Mouse (Mus musculus) gastrocnemius, postnatal 25 days (tissue): ENCODE data around the gene Cidec. TPM values are rescaled to one million over a fixed set of nuclear protein-coding genes. Genes with fewer than 3 reads are reported as not detected.

Experiments used
- microRNA-seq, 2 experiments: library from miRNA; unstranded; fragments of <30 nt; microRNA quantifications; one replicate each; pipeline ENCODE4 v1.2.0; 2021; ENCODE audit warnings: borderline replicate concordance in 2 of 2
- total RNA-seq, 2 experiments: library from RNA; stranded (reverse); gene quantifications; 1 replicate in 1 of 2; 2 replicates in 1 of 2; pipeline ENCODE4 v1.2.3; 2021

Gene Cidec
- total RNA-seq, 2 experiments from 2014 or later: 1.1 to 67.8 TPM

Small RNA genes within 50 kb of the gene (microRNA-seq; reads per million reads assigned to microRNA genes)
- gene Gm24387: 0 reads per million in 2 experiments

Other genes starting within 250 kb of the Cidec start
- gene Lhfpl4, start 240.4 kb downstream of the Cidec start, total RNA-seq: under 1 TPM; 0.38 to 0.54 TPM
- 10 to 100 TPM; 13.2 to 14.5 TPM for gene Mtmr14, start 197.9 kb downstream of the Cidec start, total RNA-seq
- not detected for gene Cpne9, start 153.5 kb downstream of the Cidec start, total RNA-seq
- gene Brpf1, start 128.6 kb downstream of the Cidec start, total RNA-seq: 1 to 10 TPM; 7.8 to 8.3 TPM
- gene Ogg1, start 108.8 kb downstream of the Cidec start, total RNA-seq: 1 to 10 TPM; 4.0 to 6.0 TPM
- gene Camk1, start 91.8 kb downstream of the Cidec start, total RNA-seq: 10 to 100 TPM; 29.7 to 36.4 TPM
- gene Tada3, start 57.9 kb downstream of the Cidec start, total RNA-seq: 10 to 100 TPM; 14.0 to 14.4 TPM
- 10 to 100 TPM; 48.4 to 55.3 TPM for gene Arpc4, start 57.6 kb downstream of the Cidec start, total RNA-seq
- 1 to 10 TPM; 1.6 to 1.7 TPM for gene Ttll3, start 46.5 kb downstream of the Cidec start, total RNA-seq
- gene Rpusd3, start 16.4 kb downstream of the Cidec start, total RNA-seq: 1 to 10 TPM; 8.0 to 9.7 TPM
- gene Jagn1, start 6.8 kb upstream of the Cidec start, total RNA-seq: 10 to 100 TPM; 27.6 to 29.8 TPM
- under 1 TPM in 1 of 2 experiments, not detected in 1; 0.16 TPM for gene Il17re, start 22.7 kb upstream of the Cidec start, total RNA-seq
- 1 to 10 TPM; 6.0 to 8.0 TPM for gene Il17rc, start 35.7 kb upstream of the Cidec start, total RNA-seq
- 10 to 100 TPM; 39.3 to 50.6 TPM for gene Creld1, start 47.5 kb upstream of the Cidec start, total RNA-seq
- under 1 TPM in 1 of 2 experiments, not detected in 1; 0.08 TPM for gene Prrt3, start 66.2 kb upstream of the Cidec start, total RNA-seq
- gene Emc3, start 95.9 kb upstream of the Cidec start, total RNA-seq: 10 to 100 TPM; 50.3 to 66.7 TPM
- gene Fancd2, start 95.9 kb upstream of the Cidec start, total RNA-seq: under 1 TPM; 0.41 to 0.56 TPM
- gene Fancd2os, start 165.0 kb upstream of the Cidec start, total RNA-seq: not detected
- 10 to 100 TPM; 37.1 to 40.7 TPM for gene Brk1, start 169.0 kb upstream of the Cidec start, total RNA-seq
- gene Vhl, start 188.2 kb upstream of the Cidec start, total RNA-seq: 1 to 10 TPM; 4.4 to 6.2 TPM
- 1 to 10 TPM; 3.0 to 4.7 TPM for gene Irak2, start 202.7 kb upstream of the Cidec start, total RNA-seq